Mouse (Mus musculus) MEL (cell line): ENCODE results near the gene Sh2b1. TPM values are rescaled to one million over a fixed set of nuclear protein-coding genes. Genes with fewer than 3 reads are reported as not detected.

Experiments
- DNase-seq: peaks from one replicate; pipeline ENCODE4 v3.0.0; 2011; ENCODE audit warnings: low read depth, low spot score
- H3K27ac ChIP-seq: 2 replicates; pipeline ENCODE4 v1.5.1; 2012; ENCODE audit warnings: low read depth, mild to moderate bottlenecking, control low read depth, low read length, moderate library complexity; ENCODE audit not compliant: control insufficient read depth
- H3K27me3 ChIP-seq, 2 experiments: fragments of 150-350 bp in 1 of 2; sonication (generic) in 1 of 2; 2 replicates each; pipeline ENCODE4 v1.6.1; 2012; ENCODE audit warnings: low read length in 2 of 2, mild to moderate bottlenecking in 2 of 2, improper control_type of control experiment in 1 of 2, moderate library complexity in 1 of 2; ENCODE audit not compliant: insufficient read depth in 2 of 2, control insufficient read depth in 1 of 2
- H3K36me3 ChIP-seq, 2 experiments: 2 replicates each; pipeline ENCODE4 v1.6.1; 2012 to 2014; ENCODE audit warnings: low read length in 2 of 2, improper control_type of control experiment in 1 of 2, inconsistent platforms in 1 of 2, mild to moderate bottlenecking in 1 of 2; ENCODE audit not compliant: insufficient read depth in 2 of 2, control insufficient read depth in 1 of 2
- H3K4me1 ChIP-seq, 2 experiments: fragments of 150-350 bp in 1 of 2; sonication (generic) in 1 of 2; 2 replicates each; pipeline ENCODE4 v1.6.1; 2012; ENCODE audit warnings: low read length in 2 of 2, improper control_type of control experiment in 1 of 2, mild to moderate bottlenecking in 1 of 2; ENCODE audit not compliant: insufficient read depth in 2 of 2, control insufficient read depth in 1 of 2
- H3K4me3 ChIP-seq, 2 experiments: fragments of 150-350 bp in 1 of 2; sonication (generic) in 1 of 2; 2 replicates each; pipeline ENCODE4 v1.5.1; 2012; ENCODE audit warnings: low read depth in 2 of 2, low read length in 2 of 2, mild to moderate bottlenecking in 2 of 2, moderate library complexity in 2 of 2, control low read depth in 1 of 2, improper control_type of control experiment in 1 of 2; ENCODE audit not compliant: control insufficient read depth in 1 of 2, insufficient read depth in 1 of 2
- H3K79me2 ChIP-seq: 2 replicates; pipeline ENCODE4 v1.6.1; 2012; ENCODE audit warnings: mild to moderate bottlenecking, low read length, moderate library complexity; ENCODE audit not compliant: control insufficient read depth, poor library complexity, insufficient read depth
- H3K9ac ChIP-seq: 2 replicates; pipeline ENCODE4 v1.6.1; 2012; ENCODE audit warnings: low read depth, mild to moderate bottlenecking, control low read depth, low read length, moderate library complexity; ENCODE audit not compliant: control insufficient read depth, poor library complexity, severe bottlenecking
- H3K9me3 ChIP-seq: fragments of 150-350 bp; sonication (generic); replicated peaks from 2 replicates; pipeline ENCODE4 v1.6.1; 2012; ENCODE audit warnings: mild to moderate bottlenecking, low read length, improper control_type of control experiment, moderate library complexity; ENCODE audit not compliant: insufficient read depth
- BHLHE40 ChIP-seq: IDR thresholded peaks from 2 replicates; pipeline ENCODE4 v1.6.1; 2012; ENCODE audit warnings: low read depth, mild to moderate bottlenecking, inconsistent platforms, low read length, improper control_type of control experiment, borderline replicate concordance
- CHD2 ChIP-seq: IDR thresholded peaks from 2 replicates; pipeline ENCODE4 v1.6.1; 2011; ENCODE audit warnings: low read length, improper control_type of control experiment
- CTCF ChIP-seq, 3 experiments: IDR thresholded peaks in 2 of 3; conservative IDR thresholded peaks in 1 of 3; 2 replicates each; pipeline ENCODE4 v1.5.1; 2011 to 2012; ENCODE audit warnings: low read length in 3 of 3, low read depth in 2 of 3, mild to moderate bottlenecking in 2 of 3, improper control_type of control experiment in 1 of 3, inconsistent platforms in 1 of 3, mixed read lengths in 1 of 3, moderate library complexity in 1 of 3; ENCODE audit not compliant: control insufficient read depth in 1 of 3, insufficient read depth in 1 of 3, poor library complexity in 1 of 3, severe bottlenecking in 1 of 3
- ELF1 ChIP-seq: IDR thresholded peaks from 2 replicates; pipeline ENCODE4 v1.6.1; 2014; ENCODE audit warnings: low read depth, mild to moderate bottlenecking, inconsistent platforms, low read length, improper control_type of control experiment, moderate library complexity
- ETS1 ChIP-seq: IDR thresholded peaks from 2 replicates; pipeline ENCODE4 v1.6.1; 2012; ENCODE audit warnings: low read depth, mild to moderate bottlenecking, inconsistent platforms, low read length, improper control_type of control experiment, moderate library complexity
- GABPA ChIP-seq: IDR thresholded peaks from 2 replicates; pipeline ENCODE4 v1.6.1; 2012; ENCODE audit warnings: low read depth, mild to moderate bottlenecking, inconsistent platforms, low read length, improper control_type of control experiment, moderate library complexity
- GATA1 ChIP-seq: IDR thresholded peaks from 2 replicates; pipeline ENCODE4 v1.6.1; 2011; ENCODE audit warnings: low read depth, low read length, improper control_type of control experiment
- HCFC1 ChIP-seq: IDR thresholded peaks from 2 replicates; pipeline ENCODE4 v1.6.1; 2012; ENCODE audit warnings: low read depth, mild to moderate bottlenecking, inconsistent platforms, low read length, improper control_type of control experiment, moderate library complexity
- KAT2A ChIP-seq: conservative IDR thresholded peaks from 2 replicates; pipeline ENCODE4 v1.6.1; 2012; ENCODE audit warnings: low read depth, low read length, improper control_type of control experiment, inconsistent platforms
- MAFK ChIP-seq: IDR thresholded peaks from 2 replicates; pipeline ENCODE4 v1.6.1; 2011; ENCODE audit warnings: low read depth, mild to moderate bottlenecking, low read length, improper control_type of control experiment, borderline replicate concordance
- MAX ChIP-seq: IDR thresholded peaks from 2 replicates; pipeline ENCODE4 v1.6.1; 2011; ENCODE audit warnings: low read length, improper control_type of control experiment
- MAZ ChIP-seq: IDR thresholded peaks from 2 replicates; pipeline ENCODE4 v1.6.1; 2012; ENCODE audit warnings: low read depth, mild to moderate bottlenecking, inconsistent platforms, low read length, improper control_type of control experiment
- MEF2A ChIP-seq: IDR thresholded peaks from 2 replicates; pipeline ENCODE4 v1.6.1; 2014; ENCODE audit warnings: low read depth, mild to moderate bottlenecking, inconsistent platforms, low read length, improper control_type of control experiment; ENCODE audit not compliant: poor library complexity, insufficient replicate concordance, severe bottlenecking; ENCODE audit errors: extremely low read depth
- MXI1 ChIP-seq: IDR thresholded peaks from 2 replicates; pipeline ENCODE4 v1.6.1; 2011; ENCODE audit warnings: mild to moderate bottlenecking, low read depth, low read length, improper control_type of control experiment
- MYC ChIP-seq: IDR thresholded peaks from 2 replicates; pipeline ENCODE4 v1.6.1; 2011; ENCODE audit warnings: low read depth, mild to moderate bottlenecking, low read length, improper control_type of control experiment, moderate library complexity
- NELFE ChIP-seq: IDR thresholded peaks from 2 replicates; pipeline ENCODE4 v1.6.1; 2011; ENCODE audit warnings: low read depth, low read length, improper control_type of control experiment
- POLR2A ChIP-seq, 2 experiments: IDR thresholded peaks; 2 replicates each; pipeline ENCODE4 v1.6.1; 2011 to 2012; ENCODE audit warnings: low read length in 2 of 2, mild to moderate bottlenecking in 2 of 2, control low read depth in 1 of 2, improper control_type of control experiment in 1 of 2, low read depth in 1 of 2, moderate library complexity in 1 of 2; ENCODE audit not compliant: control insufficient read depth in 1 of 2, insufficient read depth in 1 of 2, poor library complexity in 1 of 2
- POLR2AphosphoS2 ChIP-seq: IDR thresholded peaks from 2 replicates; pipeline ENCODE4 v1.6.1; 2011; ENCODE audit warnings: low read length, improper control_type of control experiment
- POLR2AphosphoS5 ChIP-seq: IDR thresholded peaks from 2 replicates; pipeline ENCODE4 v1.6.1; 2012; ENCODE audit warnings: low read depth, borderline replicate concordance, mild to moderate bottlenecking, inconsistent platforms, low read length, moderate library complexity, mixed read lengths
- SIN3A ChIP-seq: IDR thresholded peaks from 2 replicates; pipeline ENCODE4 v1.6.1; 2012; ENCODE audit warnings: low read length, improper control_type of control experiment, inconsistent platforms
- SMC3 ChIP-seq: IDR thresholded peaks from 2 replicates; pipeline ENCODE4 v1.6.1; 2011; ENCODE audit warnings: low read depth, low read length, improper control_type of control experiment
- TBP ChIP-seq: IDR thresholded peaks from 2 replicates; pipeline ENCODE4 v1.8.0; 2011; ENCODE audit warnings: low read depth, low read length, improper control_type of control experiment
- UBTF ChIP-seq: IDR thresholded peaks from 2 replicates; pipeline ENCODE4 v1.6.1; 2012; ENCODE audit warnings: low read depth, mild to moderate bottlenecking, inconsistent platforms, low read length, improper control_type of control experiment, moderate library complexity, borderline replicate concordance; ENCODE audit not compliant: insufficient read depth
- ZC3H11A ChIP-seq: IDR thresholded peaks from 2 replicates; pipeline ENCODE4 v1.6.1; 2012; ENCODE audit warnings: low read depth, mild to moderate bottlenecking, inconsistent platforms, low read length, improper control_type of control experiment
- ZKSCAN1 ChIP-seq: IDR thresholded peaks from 2 replicates; pipeline ENCODE4 v1.6.1; 2012; ENCODE audit warnings: low read depth, mild to moderate bottlenecking, inconsistent platforms, low read length, improper control_type of control experiment, moderate library complexity
- ZMIZ1 ChIP-seq: IDR thresholded peaks from 2 replicates; pipeline ENCODE4 v1.6.1; 2012; ENCODE audit warnings: low read depth, mild to moderate bottlenecking, inconsistent platforms, low read length, improper control_type of control experiment, moderate library complexity
- polyA plus RNA-seq, 2 experiments: library from polyadenylated mRNA; stranded (reverse) in 1 of 2; unstranded in 1 of 2; fragments of >175 nt in 1 of 2; fragments of >200 nt in 1 of 2; gene quantifications; 2 replicates each; pipeline versions ENCODE4 v1.2.1 to v1.2.4; 2012; ENCODE audit warnings: low replicate concordance in 2 of 2, low read depth in 1 of 2; ENCODE audit not compliant: insufficient read length in 2 of 2, insufficient read depth in 1 of 2, missing spikeins in 1 of 2
- total RNA-seq: library from RNA; depleted of rRNA; stranded (reverse); fragments of 300-350 nt; gene quantifications from 2 replicates; pipeline ENCODE4 v1.2.3, GENCODE M21; 2012

Gene Sh2b1
- total and polyA plus RNA-seq, 3 experiments = 13.1 to 48.9 TPM; not detected in 1

DNA sequence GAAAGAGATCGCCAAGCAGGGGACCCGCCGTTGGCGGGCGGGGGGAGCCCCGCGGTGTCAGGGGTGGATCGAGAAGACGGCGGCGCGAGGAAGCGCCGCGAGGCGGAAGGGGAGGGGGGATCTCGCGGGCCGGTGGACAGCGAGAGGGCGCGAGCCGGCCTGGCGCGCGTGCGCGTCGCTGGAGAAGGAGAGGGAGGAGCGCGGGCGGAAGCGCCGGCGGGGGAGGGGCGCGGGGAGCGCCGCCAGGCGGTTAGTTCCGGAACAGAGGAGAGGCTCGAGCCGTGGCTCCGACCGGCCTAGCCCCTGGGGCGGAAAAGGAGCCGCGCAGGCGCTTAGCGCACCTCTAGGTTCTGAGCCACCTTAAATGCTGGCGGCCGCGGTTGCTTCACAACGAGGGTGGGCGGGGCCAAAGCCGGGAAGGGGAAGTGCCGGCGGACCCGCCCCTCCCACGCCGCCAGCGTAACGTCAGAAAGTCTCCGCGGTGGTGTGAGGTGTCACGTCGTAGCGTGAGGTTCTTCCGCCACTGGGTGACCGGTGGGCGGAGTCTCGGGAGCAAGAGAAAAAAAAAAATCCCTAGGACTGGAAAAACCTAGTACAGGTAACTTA lies 28.2 kb upstream of the Sh2b1 start, which contains the start of gene Atxn2l (continued):
- TF ChIP-seq GATA1 (no peak), MAZ (peak; percentile 91), MEF2A (peak; percentile 52; the same call in 1 of the 2 replicates), ELF1 (peak; percentile 93), POLR2AphosphoS5 (no peak), GABPA (no peak), MYC (peak; percentile 70; the same call in 1 of the 2 replicates), ZC3H11A (no peak), CTCF (IDR thresholded peaks at IDR 0.05 in 2 of 3, conservative IDR thresholded peaks at IDR 0.05 in 1 of 3; ENCODE audit: control insufficient read depth in 1 of 3, insufficient read depth in 1 of 3, low read depth in 2 of 3, low read length in 3 of 3, poor library complexity in 1 of 3, severe bottlenecking in 1 of 3) (peak in 2 of 3 experiments; percentile 60 to 66; a peak in 5 of 6 replicates), ETS1 (peak; percentile 58), SMC3 (peak; percentile 30; the same call in 1 of the 2 replicates), UBTF (peak; percentile 32; the same call in 1 of the 2 replicates), ZKSCAN1 (peak; percentile 44; the same call in 1 of the 2 replicates), MAX (peak; percentile 82)
- TF ChIP-seq, all 39 proteins: peak for 27

DNA sequence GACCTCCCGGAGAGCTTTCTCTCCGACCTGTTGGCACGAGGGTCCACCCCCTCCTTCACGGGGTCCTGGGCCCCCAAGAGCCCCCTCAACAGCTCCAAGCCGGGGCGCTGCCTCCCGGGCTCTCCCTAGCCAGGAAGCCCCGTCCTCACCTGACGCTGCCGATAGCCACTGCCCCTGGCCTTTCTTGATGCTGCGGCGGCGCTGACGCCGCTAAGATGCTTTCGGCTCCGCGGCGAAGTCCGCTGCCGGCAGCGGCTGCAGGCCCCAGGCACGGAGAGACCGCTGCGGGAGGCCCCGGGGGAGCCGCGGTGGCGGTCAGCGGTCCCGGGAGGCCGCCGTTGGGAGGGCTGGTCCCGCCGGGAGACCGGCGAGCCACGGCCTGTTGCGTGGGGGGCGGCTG lies 27.5 kb upstream of the Sh2b1 start:
- Histone ChIP-seq H3K27ac (peak overlapping the region; percentile 99), H3K4me3 (peak overlapping the region; percentile 70 to 96), H3K27me3 (no peaks in the 10 kb centered on the region), H3K9me3 (no peaks in the 10 kb centered on the region), H3K79me2 (peaks cover 37% of the 10 kb centered on the region), H3K9ac (peak overlapping the region; percentile 100), H3K4me1 (peaks cover 4 to 12% of the 10 kb centered on the region in 2 experiments; a peak in 3 of 4 replicates), H3K36me3 (peaks cover 26 to 35% of the 10 kb centered on the region in 2 experiments)
- DNase-seq = no peak
- no peak for TF ChIP-seq GATA1
- 0 out of 4 replicates have a peak, but pooled peaks of 1 of the 2 experiments have one; percentile 0 for TF ChIP-seq POLR2A (IDR thresholded peaks at IDR 0.05; ENCODE audit: control insufficient read depth in 1 of 2, insufficient read depth in 1 of 2, low read depth in 1 of 2, low read length in 2 of 2, poor library complexity in 1 of 2)

DNA sequence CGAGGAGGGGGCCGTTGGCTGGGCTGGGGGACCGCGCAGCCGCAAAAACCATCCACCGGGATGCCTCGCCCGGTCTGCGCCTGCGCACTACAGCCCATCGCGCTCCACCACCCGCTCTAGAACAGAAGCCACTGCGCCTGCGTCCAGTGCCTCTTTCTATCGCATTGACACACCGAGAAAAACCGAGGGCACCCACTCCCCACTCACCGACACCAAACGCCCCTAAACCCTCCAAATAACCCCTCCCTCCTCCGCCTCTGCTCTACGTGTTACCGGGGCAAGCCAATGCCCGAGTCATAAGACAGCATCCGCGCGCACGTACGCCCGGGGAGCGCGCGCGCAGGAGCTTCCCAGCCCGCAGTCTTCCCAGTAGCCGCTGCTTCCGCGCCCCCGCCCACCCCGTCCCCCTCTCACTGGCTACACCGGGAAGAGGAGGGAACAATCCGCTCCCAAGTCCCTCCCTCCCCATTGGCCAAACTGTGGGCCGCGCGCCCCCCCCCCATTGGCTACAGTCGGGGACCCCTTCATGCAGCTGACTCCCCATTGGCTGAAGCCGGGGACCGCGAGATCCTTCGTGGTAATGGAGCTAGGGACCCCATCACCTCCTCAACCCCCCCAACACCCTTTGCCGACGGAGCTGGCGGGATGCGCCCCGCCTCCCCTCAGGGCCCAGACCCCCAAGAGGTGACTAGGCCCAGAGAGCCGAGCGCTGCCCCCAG lies 27.0 kb upstream of the Sh2b1 start:
- Histone ChIP-seq H3K27me3 (no peaks in the 10 kb centered on the region), H3K27ac (peak overlapping the region; percentile 99), H3K9me3 (no peaks in the 10 kb centered on the region), H3K79me2 (peaks cover 42% of the 10 kb centered on the region), H3K4me3 (peak overlapping the region; percentile 94 to 96), H3K4me1 (peaks cover 4 to 12% of the 10 kb centered on the region in 2 experiments; a peak in 3 of 4 replicates), H3K9ac (peak overlapping the region; percentile 100), H3K36me3 (peaks cover 32 to 35% of the 10 kb centered on the region in 2 experiments)
- DNase-seq = peak; percentile 99
- no peak for TF ChIP-seq BHLHE40
- TF ChIP-seq MAFK = 0 out of 2 replicates have a peak, but pooled peaks have one; percentile 0
- TF ChIP-seq POLR2AphosphoS2 = peak; percentile 80; the same call in 1 of the 2 replicates
- TF ChIP-seq MAZ = peak; percentile 81
- no peak for TF ChIP-seq MEF2A
- peak; percentile 26; the same call in 1 of the 2 replicates for TF ChIP-seq MXI1
- peak; percentile 58; the same call in 1 of the 2 replicates for TF ChIP-seq SIN3A
- TF ChIP-seq HCFC1 = peak; percentile 81
- peak; percentile 92 for TF ChIP-seq CHD2
- peak; percentile 75 for TF ChIP-seq TBP
- TF ChIP-seq ZMIZ1 = peak; percentile 70
- TF ChIP-seq KAT2A = no peak
- peak; percentile 58 for TF ChIP-seq NELFE
- no peak for TF ChIP-seq POLR2AphosphoS5
- no peak for TF ChIP-seq GATA1
- TF ChIP-seq POLR2A (IDR thresholded peaks at IDR 0.05; ENCODE audit: control insufficient read depth in 1 of 2, insufficient read depth in 1 of 2, low read depth in 1 of 2, low read length in 2 of 2, poor library complexity in 1 of 2) = peak; percentile 78 to 84
- peak; percentile 80 for TF ChIP-seq ELF1
